Mouse (Mus musculus) small intestine, adult 2 months (tissue): ENCODE measurements around the gene Gli3.

ENCODE experiments used
- CTCF ChIP-seq: fragments of 200-500 bp; IDR thresholded peaks from 2 replicates; pipeline ENCODE4 v1.5.1; 2012; ENCODE audit warnings: low read depth, mild to moderate bottlenecking, control low read depth, inconsistent platforms, low read length, moderate library complexity, mixed read lengths; ENCODE audit not compliant: insufficient replicate concordance, insufficient read length; ENCODE audit errors: extremely low read depth
- POLR2A ChIP-seq: fragments of 200-500 bp; IDR thresholded peaks from 2 replicates; pipeline ENCODE4 v1.6.1; 2012; ENCODE audit warnings: low read depth, mild to moderate bottlenecking, control low read depth, inconsistent platforms, low read length, moderate library complexity

DNA sequence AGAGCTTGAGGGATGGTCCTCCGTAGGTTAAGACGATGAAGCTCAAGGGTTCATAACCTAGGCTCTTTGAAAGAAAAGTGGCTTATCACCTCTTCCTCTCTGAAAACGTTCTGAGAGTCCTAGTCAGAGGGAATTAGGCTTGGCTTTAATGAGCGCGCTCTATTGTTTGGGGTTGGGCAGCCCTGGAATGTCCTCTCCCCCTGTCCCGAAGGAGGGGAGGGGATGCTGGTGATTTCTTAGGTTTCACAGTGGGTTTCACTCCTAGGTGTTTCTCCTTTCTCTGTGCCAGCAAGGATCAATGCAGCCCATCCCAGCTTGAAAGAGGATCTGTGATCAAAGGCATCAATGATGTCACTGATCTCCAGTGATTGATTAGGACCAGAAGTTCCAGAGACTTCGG lies 24.3 kb downstream of the Gli3 start:
- no peak for TF ChIP-seq CTCF
- no peak for TF ChIP-seq POLR2A
